In the genomic region with DNA sequence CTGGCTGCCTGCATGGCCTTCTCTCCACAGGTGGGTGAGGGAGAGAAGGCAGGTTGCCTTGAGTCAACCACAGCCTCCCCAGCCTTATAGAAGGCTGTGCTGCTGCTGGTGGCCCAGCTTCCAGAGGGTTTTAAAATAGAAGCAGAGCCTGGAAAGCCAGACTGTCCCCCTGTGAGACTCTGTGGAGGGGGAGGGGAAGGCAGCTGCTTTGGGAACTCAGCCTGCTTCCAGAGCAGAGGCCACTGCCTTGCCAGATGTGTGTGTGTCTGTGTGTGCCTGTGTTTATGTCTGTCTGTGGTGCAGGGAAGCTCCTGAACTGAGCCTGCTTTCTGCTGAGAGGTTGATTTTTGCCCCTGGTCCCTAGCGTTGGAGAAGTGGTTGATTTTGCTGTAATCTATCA, we compare ENCODE assay signal across 8 mouse cellular contexts. TPM values are rescaled to one million over a fixed set of nuclear protein-coding genes. Genes with fewer than 3 reads are reported as not detected.
DNase-seq lines count a peak whose midpoint lies in the region; ATAC-seq and TF ChIP-seq lines count a peak whose summit lies in the region.

No protein-coding gene starts in this region.

- no peak overlapping the region for H3K27ac ChIP-seq in forebrain, embryonic 13.5 days
- no peak overlapping the region for H3K27ac ChIP-seq in forebrain, embryonic 11.5 days (ENCODE audit: low read depth, low read length)
- H3K27ac ChIP-seq in MEL (ENCODE audit: control insufficient read depth, low read depth, low read length), result no peak overlapping the region
- peak overlapping the region; percentile 32; the same call in 1 of the 2 replicates for H3K27ac ChIP-seq in olfactory bulb, adult 2 months (ENCODE audit: insufficient read depth, low read depth, low read length)

- no peak for DNase-seq in forebrain, embryonic 11.5 days (ENCODE audit: low spot score)
- no peak for DNase-seq in MEL (ENCODE audit: low read depth, low spot score)
- peak; percentile 86 for DNase-seq in gastrocnemius, postnatal 25 days
- peak; percentile 45 to 53 for DNase-seq in layer of hippocampus, postnatal 10 days (ENCODE audit: low spot score in 2 of 2)
- DNase-seq in cerebellum, postnatal 4 days (ENCODE audit: low spot score in 2 of 2), result no peak

- TF ChIP-seq CTCF in MEL (IDR thresholded peaks at IDR 0.05 in 2 of 3, conservative IDR thresholded peaks at IDR 0.05 in 1 of 3; ENCODE audit: control insufficient read depth in 1 of 3, insufficient read depth in 1 of 3, low read depth in 2 of 3, low read length in 3 of 3, poor library complexity in 1 of 3, severe bottlenecking in 1 of 3), result no peak
- TF ChIP-seq CTCF in olfactory bulb, adult 2 months (IDR thresholded peaks at IDR 0.05; ENCODE audit: insufficient read depth, low read depth, low read length), result no peak

- TF ChIP-seq EP300 in MEL (IDR thresholded peaks at IDR 0.05; ENCODE audit: low read depth in 1 of 2, low read length in 2 of 2), result no peak

- peaks cover 93% of the 10 kb centered on the region for H3K79me2 ChIP-seq in MEL (ENCODE audit: control insufficient read depth, insufficient read depth, low read length, poor library complexity)

- H3K4me2 ChIP-seq in forebrain, embryonic 13.5 days, result no peak overlapping the region
- H3K4me2 ChIP-seq in forebrain, embryonic 11.5 days (ENCODE audit: low read depth, low read length, severe bottlenecking), result no peak overlapping the region

- H3K4me3 ChIP-seq in forebrain, embryonic 13.5 days, result no peak overlapping the region
- no peak overlapping the region for H3K4me3 ChIP-seq in forebrain, embryonic 11.5 days (ENCODE audit: low read depth, low read length)
- no peak overlapping the region for H3K4me3 ChIP-seq in MEL (ENCODE audit: control insufficient read depth in 1 of 2, insufficient read depth in 1 of 2, low read depth in 2 of 2, low read length in 2 of 2)
- H3K4me3 ChIP-seq in olfactory bulb, adult 2 months (ENCODE audit: insufficient read depth, low read depth, low read length), result no peak overlapping the region

- peak overlapping the region; percentile 40; the same call in 1 of the 2 replicates for H3K9ac ChIP-seq in forebrain, embryonic 13.5 days
- H3K9ac ChIP-seq in forebrain, embryonic 11.5 days (ENCODE audit: low read length), result no peak overlapping the region
- peak overlapping the region; percentile 1; the same call in 1 of the 2 replicates for H3K9ac ChIP-seq in MEL (ENCODE audit: control insufficient read depth, low read depth, low read length, poor library complexity, severe bottlenecking)

- no peak for TF ChIP-seq RAD21 in MEL (IDR thresholded peaks at IDR 0.05; ENCODE audit: low read depth, low read length)

- peaks cover 46% of the 10 kb centered on the region for H3K4me1 ChIP-seq in forebrain, embryonic 13.5 days
- H3K4me1 ChIP-seq in forebrain, embryonic 11.5 days (replicated peaks; ENCODE audit: control insufficient read depth, insufficient read depth, low read length), result peaks cover 9% of the 10 kb centered on the region; the same call in 1 of the 2 replicates
- H3K4me1 ChIP-seq in MEL (ENCODE audit: control insufficient read depth in 1 of 2, insufficient read depth in 2 of 2, low read length in 2 of 2), result peaks cover 20 to 55% of the 10 kb centered on the region in 2 experiments
- H3K4me1 ChIP-seq in olfactory bulb, adult 2 months (ENCODE audit: control insufficient read depth, insufficient read depth, low read length), result peaks cover 40% of the 10 kb centered on the region

- no peaks in the 10 kb centered on the region for H3K9me3 ChIP-seq in forebrain, embryonic 13.5 days (replicated peaks)
- H3K9me3 ChIP-seq in forebrain, embryonic 11.5 days (ENCODE audit: control insufficient read depth, low read length), result no peaks in the 10 kb centered on the region
- no peaks in the 10 kb centered on the region for H3K9me3 ChIP-seq in MEL (replicated peaks; ENCODE audit: insufficient read depth, low read length)

- H3K27me3 ChIP-seq in forebrain, embryonic 13.5 days, result no peaks in the 10 kb centered on the region
- H3K27me3 ChIP-seq in forebrain, embryonic 11.5 days (ENCODE audit: control insufficient read depth, insufficient read depth, low read length), result no peaks in the 10 kb centered on the region
- H3K27me3 ChIP-seq in MEL (ENCODE audit: control insufficient read depth in 1 of 2, insufficient read depth in 2 of 2, low read length in 2 of 2), result no peaks in the 10 kb centered on the region

- TF ChIP-seq POLR2A in MEL (IDR thresholded peaks at IDR 0.05; ENCODE audit: control insufficient read depth in 1 of 2, insufficient read depth in 1 of 2, low read depth in 1 of 2, low read length in 2 of 2, poor library complexity in 1 of 2), result no peak
- no peak for TF ChIP-seq POLR2A in olfactory bulb, adult 2 months (IDR thresholded peaks at IDR 0.05; ENCODE audit: insufficient read depth, low read depth, low read length)

- 67% methylated on average over 1 of the region's 1 CpGs for WGBS in forebrain, embryonic 13.5 days
- WGBS in forebrain, embryonic 11.5 days, result 74% methylated on average over 1 of the region's 1 CpGs
- 29% methylated on average over 1 of the region's 1 CpGs for WGBS in olfactory bulb, adult 2 months

- no peaks in the 10 kb centered on the region for H3K36me3 ChIP-seq in forebrain, embryonic 13.5 days (ENCODE audit: poor library complexity, severe bottlenecking)
- H3K36me3 ChIP-seq in forebrain, embryonic 11.5 days (ENCODE audit: control insufficient read depth, insufficient read depth, low read length), result no peaks in the 10 kb centered on the region
- H3K36me3 ChIP-seq in MEL (ENCODE audit: control insufficient read depth in 1 of 2, insufficient read depth in 2 of 2, low read length in 2 of 2), result peaks cover 13 to 61% of the 10 kb centered on the region in 2 experiments

- ATAC-seq in forebrain, embryonic 13.5 days, result no peak
- no peak for ATAC-seq in forebrain, embryonic 11.5 days (replicated peaks; ENCODE audit: low FRiP score)
- no peak for ATAC-seq in erythroblast, adult 5-6 weeks (replicated peaks; ENCODE audit: low FRiP score, poor library complexity, severe bottlenecking)

TF ChIP-seq in MEL, 35 proteins besides CTCF, POLR2A, EP300 and RAD21:
- TF ChIP-seq TCF12 (IDR thresholded peaks at IDR 0.05; ENCODE audit: low read depth, low read length) (no peak), USF2 (IDR thresholded peaks at IDR 0.05; ENCODE audit: borderline replicate concordance in 1 of 2, insufficient read depth in 1 of 2, low read depth in 1 of 2, low read length in 2 of 2) (no peak), ELF1 (IDR thresholded peaks at IDR 0.05; ENCODE audit: low read depth, low read length) (no peak), MEF2A (IDR thresholded peaks at IDR 0.05; ENCODE audit: extremely low read depth, insufficient replicate concordance, low read depth, low read length, poor library complexity, severe bottlenecking) (no peak), ZKSCAN1 (IDR thresholded peaks at IDR 0.05; ENCODE audit: low read depth, low read length) (no peak), NRF1 (IDR thresholded peaks at IDR 0.05; ENCODE audit: insufficient read depth, low read depth, low read length, poor library complexity, severe bottlenecking) (no peak), E2F4 (IDR thresholded peaks at IDR 0.05; ENCODE audit: borderline replicate concordance, low read depth, low read length) (no peak), MYB (IDR thresholded peaks at IDR 0.05; ENCODE audit: low read depth, low read length) (no peak), TBP (IDR thresholded peaks at IDR 0.05; ENCODE audit: low read depth, low read length) (no peak), GABPA (IDR thresholded peaks at IDR 0.05; ENCODE audit: low read depth, low read length) (no peak), ZC3H11A (IDR thresholded peaks at IDR 0.05; ENCODE audit: low read depth, low read length) (no peak), MYC (IDR thresholded peaks at IDR 0.05; ENCODE audit: low read depth, low read length) (no peak), MAX (IDR thresholded peaks at IDR 0.05; ENCODE audit: low read length) (no peak), HCFC1 (IDR thresholded peaks at IDR 0.05; ENCODE audit: low read depth, low read length) (no peak), KAT2A (conservative IDR thresholded peaks at IDR 0.05; ENCODE audit: low read depth, low read length) (no peak), CHD2 (IDR thresholded peaks at IDR 0.05; ENCODE audit: low read length) (no peak), JUND (IDR thresholded peaks at IDR 0.05; ENCODE audit: low read depth, low read length) (no peak), BHLHE40 (IDR thresholded peaks at IDR 0.05; ENCODE audit: borderline replicate concordance, low read depth, low read length) (no peak)

RNA-seq across cellular contexts. Expression of gene Vdac1, which starts 4.5 kb away (rescaled TPM):
- polyA plus RNA-seq in forebrain, embryonic 13.5 days (2015; fragmentation: Nextera tagmentation; extraction: Ambion mirVana), result 233 and 254 TPM in 2 replicates
- 198 and 207 TPM in 2 replicates for polyA plus RNA-seq in forebrain, embryonic 11.5 days (2014; fragmentation: Nextera tagmentation; extraction: Ambion mirVana)
- total RNA-seq in MEL (2012; rRNA removed), result 381 and 395 TPM in 2 replicates
- 100 to 1,000 TPM; 257 to 389 TPM for polyA plus RNA-seq in MEL (2012; ENCODE audit: insufficient read depth in 1 of 2, insufficient read length in 2 of 2, low read depth in 1 of 2, low replicate concordance in 2 of 2, missing spikeins in 1 of 2)
- total RNA-seq in gastrocnemius, postnatal 25 days (2021), result 1,000 to 10,000 TPM; 1,373 to 1,455 TPM
- 100 to 1,000 TPM; 546 to 556 TPM for total RNA-seq in layer of hippocampus, postnatal 10 days (2021)
- polyA plus RNA-seq in olfactory bulb, adult 2 months (2012; ENCODE audit: insufficient read depth, insufficient read length, low replicate concordance, missing spikeins), result 374 TPM in 1 of 2 replicates, not detected in the other
- 32.9 and 36.4 TPM in 2 replicates for total RNA-seq in erythroblast, adult 5-6 weeks (2015; ENCODE audit: low replicate concordance)
- 34.0 and 51.9 TPM in 2 replicates for total RNA-seq in erythroblast, adult 5-6 weeks (2017; ENCODE audit: low replicate concordance)

RNA-seq across cellular contexts. Expression of gene 9530068E07Rik, which starts 31.1 kb away (rescaled TPM):
- 112 and 121 TPM in 2 replicates for polyA plus RNA-seq in forebrain, embryonic 13.5 days (2015; fragmentation: Nextera tagmentation; extraction: Ambion mirVana)
- 162 and 169 TPM in 2 replicates for polyA plus RNA-seq in forebrain, embryonic 11.5 days (2014; fragmentation: Nextera tagmentation; extraction: Ambion mirVana)
- 75.4 and 85.9 TPM in 2 replicates for total RNA-seq in MEL (2012; rRNA removed)
- polyA plus RNA-seq in MEL (2012; ENCODE audit: insufficient read depth in 1 of 2, insufficient read length in 2 of 2, low read depth in 1 of 2, low replicate concordance in 2 of 2, missing spikeins in 1 of 2), result 10 to 100 TPM in 1 of 2 experiments, not detected in 1; 75.7 TPM
- 10 to 100 TPM; 42.4 to 47.6 TPM for total RNA-seq in gastrocnemius, postnatal 25 days (2021)
- 10 to 100 TPM; 78.7 to 81.4 TPM for total RNA-seq in layer of hippocampus, postnatal 10 days (2021)
- polyA plus RNA-seq in olfactory bulb, adult 2 months (2012; ENCODE audit: insufficient read depth, insufficient read length, low replicate concordance, missing spikeins), result not detected in 2 replicates
- 30.6 and 35.1 TPM in 2 replicates for total RNA-seq in erythroblast, adult 5-6 weeks (2015; ENCODE audit: low replicate concordance)
- 22.2 and 24.3 TPM in 2 replicates for total RNA-seq in erythroblast, adult 5-6 weeks (2017; ENCODE audit: low replicate concordance)

Comparison
In these comparisons a context has a peak if more than half of its experiments do, and no peak if none do; other contexts are left out.
1. DNase-seq: peak in gastrocnemius, postnatal 25 days (single experiment) and layer of hippocampus, postnatal 10 days (2 of 2); none in forebrain, embryonic 11.5 days (single experiment), MEL (single experiment) and cerebellum, postnatal 4 days (0 of 2).